Mouse (Mus musculus): ENCODE measurements around the gene Rgs6.

Rgs6 gene

GRCm38 (mm10) chr12:82880711-82881110 is 292.6 kb downstream of the Rgs6 start:
- no peak for DNase-seq

- no peak for DNase-seq
These were observed 295.0 kb downstream of the Rgs6 start for GRCm38 (mm10) chr12:82883079-82883478.

GRCm38 (mm10) chr12:82894971-82895838 is 307.1 kb downstream of the Rgs6 start:
- no peak for DNase-seq

GRCm38 (mm10) chr12:82905773-82906172 is 317.7 kb downstream of the Rgs6 start:
- no peak for DNase-seq

- no peak for DNase-seq
These were observed 322.8 kb downstream of the Rgs6 start for GRCm38 (mm10) chr12:82910846-82911245.

- DNase-seq = no peak
These were observed 326.0 kb downstream of the Rgs6 start for GRCm38 (mm10) chr12:82914127-82914526.

GRCm38 (mm10) chr12:82920146-82920545 is 332.1 kb downstream of the Rgs6 start:
- no peak for DNase-seq

- no peak for DNase-seq
These were observed 333.4 kb downstream of the Rgs6 start for GRCm38 (mm10) chr12:82921287-82922015.

- DNase-seq = peak; percentile 9 to 19
These were observed 334.9 kb downstream of the Rgs6 start for GRCm38 (mm10) chr12:82922856-82923506.

- DNase-seq = peak in 1 of 2 experiments; percentile 7
These were observed 344.8 kb downstream of the Rgs6 start for GRCm38 (mm10) chr12:82932706-82933461.

GRCm38 (mm10) chr12:82935121-82935762 is 347.1 kb downstream of the Rgs6 start:
- peak; percentile 9 to 14 for DNase-seq

GRCm38 (mm10) chr12:82935767-82936166 is 347.7 kb downstream of the Rgs6 start:
- DNase-seq = no peak

- DNase-seq = no peak
These were observed 352.4 kb downstream of the Rgs6 start for GRCm38 (mm10) chr12:82940461-82940860.

- peak; percentile 51 to 87 for DNase-seq
These were observed 358.4 kb downstream of the Rgs6 start for GRCm38 (mm10) chr12:82946507-82946906.

- DNase-seq = no peak
These were observed 373.0 kb downstream of the Rgs6 start for GRCm38 (mm10) chr12:82961111-82961510.

GRCm38 (mm10) chr12:82961852-82962251 is 373.8 kb downstream of the Rgs6 start:
- DNase-seq = no peak

GRCm38 (mm10) chr12:82970521-82971105 is 382.5 kb downstream of the Rgs6 start:
- DNase-seq = no peak

GRCm38 (mm10) chr12:82971176-82971575 is 383.1 kb downstream of the Rgs6 start:
- no peak for DNase-seq

GRCm38 (mm10) chr12:82972661-82973060 is 384.6 kb downstream of the Rgs6 start:
- DNase-seq = no peak

GRCm38 (mm10) chr12:82973771-82974170 is 385.7 kb downstream of the Rgs6 start:
- no peak for DNase-seq

GRCm38 (mm10) chr12:82978275-82978674 is 390.2 kb downstream of the Rgs6 start:
- no peak for DNase-seq

- no peak for DNase-seq
These were observed 394.6 kb downstream of the Rgs6 start for GRCm38 (mm10) chr12:82982716-82983115.
